Mouse (Mus musculus) stomach, embryonic 16.5 days (tissue): ENCODE data around the gene Kalrn. TPM values are rescaled to one million over a fixed set of nuclear protein-coding genes. Genes with fewer than 3 reads are reported as not detected.

Experiments
- ATAC-seq: fragments of 200-750 bp; cut with Nextera tagmentation; 2 replicates; pipeline ENCODE4 v1.8.0; 2017; ENCODE audit warnings: moderate number of reproducible peaks, moderate TSS enrichment; ENCODE audit not compliant: insufficient read depth, low FRiP score
- H3K27ac ChIP-seq: fragments of 300-500 bp; sonication (generic); 2 replicates; pipeline ENCODE4 v1.5.1; 2014; ENCODE audit warnings: low read length
- H3K27me3 ChIP-seq: fragments of 300-500 bp; sonication (generic); 2 replicates; pipeline ENCODE4 v1.6.1; 2014; ENCODE audit warnings: low read length, control low read depth, mixed read lengths; ENCODE audit not compliant: control insufficient read depth, insufficient read depth
- H3K36me3 ChIP-seq: fragments of 300-500 bp; sonication (generic); 2 replicates; pipeline ENCODE4 v1.6.1; 2014; ENCODE audit warnings: low read length; ENCODE audit not compliant: control insufficient read depth, insufficient read depth
- H3K4me1 ChIP-seq: fragments of 300-500 bp; sonication (generic); 2 replicates; pipeline ENCODE4 v1.6.1; 2014; ENCODE audit warnings: low read length, control low read depth, mixed read lengths; ENCODE audit not compliant: control insufficient read depth, insufficient read depth
- H3K4me2 ChIP-seq: fragments of 300-500 bp; sonication (generic); 2 replicates; pipeline ENCODE4 v1.6.1; 2014; ENCODE audit warnings: low read depth, low read length, mixed read lengths
- H3K4me3 ChIP-seq: fragments of 300-500 bp; sonication (generic); replicated peaks from 2 replicates; pipeline ENCODE4 v1.5.1; 2014; ENCODE audit warnings: mild to moderate bottlenecking, low read length
- H3K9ac ChIP-seq: fragments of 300-500 bp; sonication (generic); 2 replicates; pipeline ENCODE4 v1.6.1; 2014; ENCODE audit warnings: low read length
- H3K9me3 ChIP-seq: fragments of 300-500 bp; sonication (generic); replicated peaks from 2 replicates; pipeline ENCODE4 v1.6.1; 2016; ENCODE audit warnings: low read length, control low read depth; ENCODE audit not compliant: control insufficient read depth
- WGBS: fragments of 180-500 bp; shearing (Covaris S2); extraction: QIAGEN DNeasy Blood & Tissue Kit; methylation state at CpG from one replicate; pipeline ENCODE4 v1.1.7; 2014; 5-methylcytosine and 5-hydroxymethylcytosine counted together
- polyA plus RNA-seq: library from polyadenylated mRNA; unstranded; fragments of >200 nt; fragmentation: Nextera tagmentation; extraction: Ambion mirVana; gene quantifications from 2 replicates; pipeline ENCODE4 v1.2.1, GENCODE M21; 2015

Kalrn gene
- polyA plus RNA-seq, 1 experiment from 2014 or later, result 22.7 TPM

GRCm38 (mm10) chr16:34320023-34320800 lies 253.1 kb downstream of the Kalrn start:
- H3K9ac ChIP-seq, result no peak overlapping the region
- H3K4me1 ChIP-seq, result no peaks in the 10 kb centered on the region
- no peaks in the 10 kb centered on the region for H3K36me3 ChIP-seq
- H3K27ac ChIP-seq, result no peak overlapping the region
- WGBS, result 79% methylated on average over 11 of the region's 11 CpGs
- no peak for ATAC-seq
- no peak overlapping the region for H3K4me2 ChIP-seq
- no peaks in the 10 kb centered on the region for H3K27me3 ChIP-seq
- no peaks in the 10 kb centered on the region for H3K9me3 ChIP-seq
- H3K4me3 ChIP-seq, result no peak overlapping the region

GRCm38 (mm10) chr16:34317110-34317509 lies 256.2 kb downstream of the Kalrn start:
- no peak overlapping the region for H3K27ac ChIP-seq
- 25% methylated on average over 3 of the region's 3 CpGs for WGBS
- no peaks in the 10 kb centered on the region for H3K4me1 ChIP-seq
- ATAC-seq, result no peak
- no peaks in the 10 kb centered on the region for H3K36me3 ChIP-seq
- no peak overlapping the region for H3K4me3 ChIP-seq
- no peaks in the 10 kb centered on the region for H3K9me3 ChIP-seq
- H3K27me3 ChIP-seq, result no peaks in the 10 kb centered on the region
- no peak overlapping the region for H3K9ac ChIP-seq
- no peak overlapping the region for H3K4me2 ChIP-seq

DNA sequence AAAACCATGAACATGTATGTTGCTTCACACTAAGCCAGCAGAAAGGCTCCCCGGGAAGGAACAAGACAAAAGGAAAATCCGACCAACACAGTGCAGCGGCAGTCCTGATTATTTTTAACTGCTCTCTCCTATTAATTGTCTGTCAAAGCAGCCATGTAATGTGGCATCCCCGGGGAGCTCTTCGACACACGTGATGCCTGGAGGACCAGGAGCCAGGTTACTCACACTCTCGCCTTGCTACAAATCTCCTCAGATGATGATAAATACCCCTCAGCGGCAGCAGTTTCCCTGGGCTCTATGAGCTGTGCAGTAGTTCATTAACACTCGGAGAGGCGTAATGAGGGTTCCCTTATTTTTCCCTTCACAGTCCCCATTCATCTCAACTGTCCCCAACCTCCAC lies 257.1 kb downstream of the Kalrn start:
- Histone ChIP-seq H3K27me3 (no peaks in the 10 kb centered on the region), H3K27ac (no peak overlapping the region), H3K36me3 (no peaks in the 10 kb centered on the region), H3K9me3 (no peaks in the 10 kb centered on the region), H3K4me3 (no peak overlapping the region), H3K4me1 (no peaks in the 10 kb centered on the region), H3K4me2 (no peak overlapping the region), H3K9ac (no peak overlapping the region)
- ATAC-seq, result no peak
- 50% methylated on average over 10 of the region's 10 CpGs for WGBS

DNA sequence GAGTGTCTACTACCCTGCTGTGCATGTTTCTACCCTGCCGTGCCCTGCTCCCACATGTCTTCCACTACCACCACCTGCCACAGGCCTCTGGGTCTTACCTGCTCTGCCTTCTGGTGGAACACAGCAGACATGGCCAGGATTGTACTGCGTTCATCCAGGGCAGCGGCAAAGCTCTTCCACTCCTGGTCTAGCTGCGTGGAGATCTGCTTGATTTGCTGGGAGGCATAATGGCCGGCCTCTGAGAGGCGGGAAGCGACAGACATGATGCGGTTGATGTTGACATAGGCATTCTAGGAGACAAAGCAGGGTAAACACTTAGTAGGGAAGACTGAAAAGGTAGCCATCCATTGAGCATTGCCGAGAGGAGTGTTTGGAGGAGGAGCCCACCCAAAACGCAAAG lies 259.3 kb downstream of the Kalrn start:
- Histone ChIP-seq H3K27ac (no peak overlapping the region), H3K36me3 (no peaks in the 10 kb centered on the region), H3K4me1 (no peaks in the 10 kb centered on the region), H3K4me2 (no peak overlapping the region), H3K27me3 (no peaks in the 10 kb centered on the region), H3K9ac (no peak overlapping the region), H3K4me3 (no peak overlapping the region), H3K9me3 (no peaks in the 10 kb centered on the region)
- ATAC-seq, result no peak
- 75% methylated on average over 10 of the region's 10 CpGs for WGBS

GRCm38 (mm10) chr16:34311577-34311976 lies 261.8 kb downstream of the Kalrn start:
- H3K4me3 ChIP-seq, result no peak overlapping the region
- no peak overlapping the region for H3K4me2 ChIP-seq
- H3K4me1 ChIP-seq, result no peaks in the 10 kb centered on the region
- no peaks in the 10 kb centered on the region for H3K9me3 ChIP-seq
- 90% methylated on average over 1 of the region's 1 CpGs for WGBS
- H3K36me3 ChIP-seq, result no peaks in the 10 kb centered on the region
- H3K27me3 ChIP-seq, result no peaks in the 10 kb centered on the region
- H3K27ac ChIP-seq, result no peak overlapping the region
- no peak overlapping the region for H3K9ac ChIP-seq
- no peak for ATAC-seq

GRCm38 (mm10) chr16:34310363-34310762 lies 263.0 kb downstream of the Kalrn start:
- no peak overlapping the region for H3K4me2 ChIP-seq
- no peak overlapping the region for H3K4me3 ChIP-seq
- H3K9ac ChIP-seq, result no peak overlapping the region
- H3K36me3 ChIP-seq, result no peaks in the 10 kb centered on the region
- no peaks in the 10 kb centered on the region for H3K9me3 ChIP-seq
- H3K27ac ChIP-seq, result no peak overlapping the region
- WGBS, result 85% methylated on average over 8 of the region's 8 CpGs
- no peaks in the 10 kb centered on the region for H3K27me3 ChIP-seq
- no peak for ATAC-seq
- no peaks in the 10 kb centered on the region for H3K4me1 ChIP-seq

- 84% methylated on average over 1 of the region's 1 CpGs for WGBS
- Histone ChIP-seq H3K4me1 (no peaks in the 10 kb centered on the region), H3K4me2 (no peak overlapping the region), H3K27me3 (no peaks in the 10 kb centered on the region), H3K4me3 (no peak overlapping the region), H3K36me3 (no peaks in the 10 kb centered on the region), H3K27ac (no peak overlapping the region), H3K9me3 (no peaks in the 10 kb centered on the region), H3K9ac (no peak overlapping the region)
- ATAC-seq, result no peak
Observed at GRCm38 (mm10) chr16:34308324-34308723, 265.0 kb downstream of the Kalrn start.

DNA sequence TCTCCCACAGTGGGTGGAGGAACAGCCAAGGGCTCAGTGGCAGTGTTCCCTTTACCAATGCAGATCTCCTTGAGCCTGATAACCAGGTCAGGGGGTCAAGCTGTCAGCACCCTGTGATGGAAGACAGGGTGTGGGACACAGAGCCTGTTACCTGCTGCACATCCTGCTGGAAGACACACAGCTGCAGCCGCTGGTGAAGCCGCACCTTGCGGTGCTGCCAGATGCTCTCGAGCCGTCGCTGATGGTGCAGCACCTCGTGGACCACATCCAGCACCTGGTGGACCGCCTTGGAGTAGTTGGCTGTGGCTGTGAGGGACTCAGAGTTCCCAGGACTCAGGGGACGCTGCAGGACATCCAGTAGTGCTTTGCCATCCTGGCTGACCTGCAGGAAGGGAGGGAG lies 265.9 kb downstream of the Kalrn start:
- Histone ChIP-seq H3K4me2 (no peak overlapping the region), H3K4me1 (no peaks in the 10 kb centered on the region), H3K9ac (no peak overlapping the region), H3K4me3 (no peak overlapping the region), H3K27me3 (no peaks in the 10 kb centered on the region), H3K9me3 (no peaks in the 10 kb centered on the region), H3K27ac (no peak overlapping the region), H3K36me3 (no peaks in the 10 kb centered on the region)
- 54% methylated on average over 9 of the region's 9 CpGs for WGBS
- ATAC-seq, result no peak

GRCm38 (mm10) chr16:34305586-34305985 lies 267.7 kb downstream of the Kalrn start:
- H3K9me3 ChIP-seq, result no peaks in the 10 kb centered on the region
- H3K9ac ChIP-seq, result no peak overlapping the region
- H3K4me2 ChIP-seq, result no peak overlapping the region
- no peak for ATAC-seq
- no peaks in the 10 kb centered on the region; the same call in 1 of the 2 replicates for H3K4me1 ChIP-seq
- no peaks in the 10 kb centered on the region for H3K36me3 ChIP-seq
- WGBS, result 79% methylated on average over 4 of the region's 4 CpGs
- no peak overlapping the region for H3K27ac ChIP-seq
- no peaks in the 10 kb centered on the region for H3K27me3 ChIP-seq
- H3K4me3 ChIP-seq, result no peak overlapping the region
